Mouse (Mus musculus): ENCODE measurements around the gene Mia.

The Mia gene

GRCm38 (mm10) chr7:27159256-27159655 is 21.7 kb downstream of the Mia start:
- DNase-seq = no peak

GRCm38 (mm10) chr7:27158171-27158570 is 22.8 kb downstream of the Mia start:
- DNase-seq = no peak

GRCm38 (mm10) chr7:27156005-27156404 is 25.0 kb downstream of the Mia start:
- no peak for DNase-seq

- DNase-seq = peak in 1 of 2 experiments; percentile 39
These were observed 27.7 kb downstream of the Mia start, which contains the start of gene Cyp2t4 for GRCm38 (mm10) chr7:27153205-27153764. Gene Cyp2t4 (plus strand): TSS chr7:27153714.

GRCm38 (mm10) chr7:27136410-27136996 is 44.5 kb downstream of the Mia start:
- DNase-seq = no peak

GRCm38 (mm10) chr7:27133757-27134156 is 47.2 kb downstream of the Mia start:
- no peak for DNase-seq

- no peak for DNase-seq
These were observed 47.8 kb downstream of the Mia start for GRCm38 (mm10) chr7:27133156-27133555.

- DNase-seq = peak; percentile 68 to 69
These were observed 48.4 kb downstream of the Mia start for GRCm38 (mm10) chr7:27132588-27132987.

GRCm38 (mm10) chr7:27131387-27131786 is 49.6 kb downstream of the Mia start:
- DNase-seq = no peak

GRCm38 (mm10) chr7:27130521-27131370 is 50.2 kb downstream of the Mia start:
- no peak for DNase-seq

- DNase-seq = no peak
These were observed 51.1 kb downstream of the Mia start for GRCm38 (mm10) chr7:27129811-27130210.
